Mouse (Mus musculus) right cerebral cortex, postnatal 14 days (tissue): ENCODE data around the gene Atp5mpl.
A peak's percentile ranks its signal among the peaks of the same experiment; 100 is the strongest.

Source experiments
- DNase-seq: peaks from one replicate; pipeline ENCODE4 v3.0.0; 2022

The Atp5mpl gene

GRCm38 (mm10) chr12:111966683-111967173, at the start of gene Atp5mpl:
Gene Atp5mpl (minus strand): TSS chr12:111966977.
- DNase-seq = peak; percentile 98

GRCm38 (mm10) chr12:112016346-112016745, 49.6 kb upstream of the Atp5mpl start:
- no peak for DNase-seq

DNA sequence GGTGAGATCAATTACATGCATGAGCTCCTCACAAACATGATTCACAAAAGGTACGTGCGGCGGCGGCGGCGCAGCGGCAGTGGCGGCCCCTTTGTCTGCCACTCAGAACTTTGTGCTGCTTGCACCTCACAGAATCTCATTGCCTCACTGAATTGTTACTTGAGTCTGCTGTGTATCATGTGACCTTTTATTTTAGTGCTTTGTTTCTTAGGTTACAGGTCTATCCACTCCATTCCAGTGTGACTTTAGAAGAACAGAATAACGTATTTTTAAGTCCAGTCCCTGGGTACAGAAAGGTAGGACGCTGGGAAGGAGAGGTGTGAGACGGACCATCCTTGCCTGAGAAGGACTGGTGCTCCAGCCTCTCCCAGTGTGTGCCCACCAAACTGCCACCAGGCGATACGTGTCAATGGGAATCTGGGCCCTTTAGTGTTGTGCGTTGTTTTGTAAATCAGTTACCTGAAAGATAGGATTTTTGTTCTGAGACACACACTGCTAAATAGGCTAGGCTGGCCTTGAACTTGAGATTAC, 46.6 kb upstream of the Atp5mpl start:
- no peak for DNase-seq

DNA sequence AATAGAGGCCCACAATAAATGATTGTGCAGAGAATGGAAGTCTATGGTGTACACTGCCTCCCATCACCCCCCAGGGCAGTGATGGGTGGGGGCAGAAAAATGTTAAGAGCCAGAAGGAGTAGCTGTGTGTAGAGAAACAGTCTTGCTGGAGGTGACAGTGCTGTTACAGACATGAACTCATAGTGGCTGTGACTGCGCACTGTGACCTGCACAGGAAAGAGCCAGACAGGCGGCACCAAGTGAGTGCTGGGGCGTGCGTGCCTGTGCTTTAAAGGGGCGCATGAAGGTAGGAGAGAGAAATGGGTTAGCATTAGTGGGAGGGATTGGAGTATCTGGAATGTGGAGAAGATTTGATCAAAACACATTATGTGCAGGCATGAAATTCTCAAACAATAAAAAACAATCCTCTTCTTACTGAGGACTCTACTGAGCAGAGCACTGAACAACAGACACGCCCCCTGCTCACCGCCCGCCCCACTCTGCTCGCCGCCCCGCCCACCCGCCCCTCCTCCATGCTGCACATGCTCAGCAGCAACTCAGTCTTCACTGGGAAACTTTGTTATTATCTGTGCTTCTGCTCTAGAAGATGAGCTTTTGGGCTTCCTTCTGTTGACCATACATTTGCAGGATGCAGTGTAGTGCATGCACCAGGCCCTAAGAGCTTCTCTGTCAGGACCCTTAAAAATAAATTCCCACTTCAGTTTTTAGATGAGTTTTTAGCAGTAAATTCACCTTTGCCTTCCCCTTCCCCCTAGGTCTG, 45.9 kb upstream of the Atp5mpl start:
- DNase-seq = no peak

- DNase-seq = peak; percentile 86
These were observed 34.4 kb upstream of the Atp5mpl start for GRCm38 (mm10) chr12:112001223-112001622.

GRCm38 (mm10) chr12:111999735-112000134, 33.0 kb upstream of the Atp5mpl start:
- no peak for DNase-seq

DNA sequence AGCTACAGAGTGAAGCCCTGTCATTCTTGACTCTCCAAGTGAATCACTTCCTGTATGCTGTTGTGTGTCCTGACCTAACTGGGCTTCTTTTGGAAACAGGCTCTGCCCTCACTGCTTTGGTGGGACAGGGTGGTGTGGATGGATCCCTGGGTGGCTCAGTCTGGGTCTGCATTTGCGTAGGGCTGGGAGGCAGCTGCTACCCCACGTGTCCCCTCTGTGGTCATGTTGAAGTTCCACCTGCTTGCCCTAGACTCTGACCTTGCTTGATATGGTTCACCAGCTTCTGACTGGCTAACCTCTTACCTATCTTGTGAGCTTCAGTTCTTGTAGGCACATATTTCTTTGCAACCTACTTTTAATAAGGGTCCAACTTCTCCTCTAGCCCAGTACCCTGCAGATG, 28.4 kb upstream of the Atp5mpl start:
- DNase-seq = no peak

- no peak for DNase-seq
These were observed 25.8 kb upstream of the Atp5mpl start for GRCm38 (mm10) chr12:111992626-111993025.

DNA sequence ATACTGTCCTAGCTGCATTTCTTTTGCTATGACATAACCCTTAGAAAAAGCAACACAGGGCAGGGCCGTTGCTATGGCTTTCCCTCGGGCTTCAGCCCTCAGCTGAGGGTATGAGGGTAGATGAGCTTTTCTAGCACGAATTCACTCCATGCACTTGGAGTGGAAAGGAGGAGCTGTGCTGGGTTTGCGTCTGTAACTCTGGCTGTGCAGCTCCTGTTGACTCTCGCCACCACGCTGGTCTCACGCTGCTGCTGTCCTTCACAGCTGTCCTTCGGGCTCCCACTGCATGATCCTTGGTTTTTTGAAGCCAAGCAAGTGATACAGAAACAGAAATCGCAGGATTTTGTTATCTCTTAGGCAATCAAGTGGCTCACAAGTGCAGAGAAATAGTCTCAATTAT, 20.0 kb upstream of the Atp5mpl start:
- no peak for DNase-seq

DNA sequence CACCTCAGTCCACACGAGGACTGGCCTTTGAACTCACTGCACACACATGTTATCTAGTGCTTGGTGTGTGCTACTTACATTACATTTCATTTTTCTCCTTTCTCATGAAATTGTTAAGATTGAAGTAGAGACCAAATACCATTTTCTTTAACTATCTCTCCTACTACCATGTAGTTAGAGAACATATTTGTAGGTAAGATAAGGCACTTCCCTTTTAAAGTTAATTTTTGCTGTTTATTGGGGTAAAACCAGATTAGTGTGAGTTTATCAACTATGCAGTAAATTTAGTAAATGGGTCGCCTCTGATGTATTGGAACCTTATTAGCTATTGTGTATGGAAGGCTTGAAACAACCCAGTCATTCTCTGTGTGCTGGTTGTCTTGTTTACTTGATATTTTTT, 16.4 kb upstream of the Atp5mpl start:
- no peak for DNase-seq

- DNase-seq = no peak
These were observed 15.1 kb upstream of the Atp5mpl start for GRCm38 (mm10) chr12:111981831-111982230.

DNA sequence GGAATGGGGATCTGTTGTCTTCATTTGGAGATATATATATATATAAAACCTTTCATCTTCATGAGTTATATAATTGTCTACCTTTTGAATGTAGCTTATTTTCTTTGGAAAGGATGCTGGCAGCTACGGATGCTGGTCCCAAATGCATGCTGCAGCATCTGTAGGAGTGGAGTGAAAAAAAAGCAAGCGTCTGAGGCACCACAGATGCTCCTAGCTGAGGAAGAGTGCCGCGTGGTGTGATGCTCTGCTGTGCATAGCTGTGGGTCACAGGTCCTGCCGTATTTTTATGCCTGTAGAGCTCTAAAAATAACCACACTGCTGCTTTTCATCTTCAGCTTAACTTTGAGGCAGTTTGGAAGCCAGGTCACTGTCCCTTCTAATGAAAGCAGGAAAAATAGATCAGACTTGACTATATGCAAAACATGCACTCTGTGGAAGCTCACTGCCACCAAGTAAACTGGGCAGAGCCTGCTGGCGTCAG, 14.2 kb upstream of the Atp5mpl start, which contains the start of gene Rd3l:
Rd3l (minus strand) TSS at position 431 of the 481 bp plus-strand sequence.
- DNase-seq = no peak

DNA sequence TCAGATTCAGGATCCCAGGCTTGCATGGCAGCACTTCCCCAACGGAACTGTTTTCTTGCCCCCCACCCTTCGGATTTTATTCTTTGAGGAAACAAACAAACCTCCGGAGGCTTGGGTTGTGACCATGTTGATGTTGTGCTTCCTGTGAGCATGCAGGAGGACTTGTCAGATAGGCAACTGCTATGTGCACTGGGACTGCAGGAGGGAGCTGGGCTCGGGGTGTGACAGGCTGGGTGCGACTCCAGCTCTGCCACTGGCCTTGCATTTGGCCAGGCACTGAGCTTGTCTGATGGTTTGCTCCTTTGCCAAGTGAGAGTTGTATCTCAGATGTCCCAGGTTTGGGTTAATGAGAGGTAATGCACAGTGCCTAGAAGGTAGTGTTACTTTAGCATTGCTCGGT, 11.5 kb upstream of the Atp5mpl start:
- no peak for DNase-seq

DNA sequence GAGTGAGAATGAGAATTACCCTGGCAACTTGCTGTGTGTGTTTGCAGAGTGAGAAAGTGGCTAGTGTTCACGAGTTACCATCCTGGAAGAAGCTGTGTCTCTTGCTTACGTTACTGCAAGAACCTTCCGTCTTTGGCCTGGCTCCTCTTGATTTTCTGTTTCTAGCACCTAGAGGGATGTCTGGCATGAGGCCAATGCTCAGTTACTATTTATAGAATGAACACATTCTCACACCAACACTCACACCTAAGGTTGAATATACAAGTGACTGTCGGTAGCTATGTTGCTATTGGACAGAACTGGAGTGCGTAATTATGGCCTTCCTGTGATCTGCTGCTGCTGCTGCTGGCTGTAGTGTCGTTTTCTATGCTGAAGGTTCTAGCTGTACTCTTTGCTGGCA, 10.4 kb upstream of the Atp5mpl start:
- DNase-seq = peak; percentile 22

GRCm38 (mm10) chr12:111974578-111974977, 7.8 kb upstream of the Atp5mpl start:
- DNase-seq = no peak

- no peak for DNase-seq
These were observed 5.7 kb upstream of the Atp5mpl start for GRCm38 (mm10) chr12:111972504-111972903.

GRCm38 (mm10) chr12:111971231-111971686, 4.5 kb upstream of the Atp5mpl start, which contains the start of gene Tdrd9:
Gene Tdrd9 (plus strand): TSS chr12:111971559.
- no peak for DNase-seq

GRCm38 (mm10) chr12:111970085-111970484, 3.3 kb upstream of the Atp5mpl start:
- no peak for DNase-seq

- no peak for DNase-seq
These were observed 3.4 kb downstream of the Atp5mpl start for GRCm38 (mm10) chr12:111963339-111963738.

DNA sequence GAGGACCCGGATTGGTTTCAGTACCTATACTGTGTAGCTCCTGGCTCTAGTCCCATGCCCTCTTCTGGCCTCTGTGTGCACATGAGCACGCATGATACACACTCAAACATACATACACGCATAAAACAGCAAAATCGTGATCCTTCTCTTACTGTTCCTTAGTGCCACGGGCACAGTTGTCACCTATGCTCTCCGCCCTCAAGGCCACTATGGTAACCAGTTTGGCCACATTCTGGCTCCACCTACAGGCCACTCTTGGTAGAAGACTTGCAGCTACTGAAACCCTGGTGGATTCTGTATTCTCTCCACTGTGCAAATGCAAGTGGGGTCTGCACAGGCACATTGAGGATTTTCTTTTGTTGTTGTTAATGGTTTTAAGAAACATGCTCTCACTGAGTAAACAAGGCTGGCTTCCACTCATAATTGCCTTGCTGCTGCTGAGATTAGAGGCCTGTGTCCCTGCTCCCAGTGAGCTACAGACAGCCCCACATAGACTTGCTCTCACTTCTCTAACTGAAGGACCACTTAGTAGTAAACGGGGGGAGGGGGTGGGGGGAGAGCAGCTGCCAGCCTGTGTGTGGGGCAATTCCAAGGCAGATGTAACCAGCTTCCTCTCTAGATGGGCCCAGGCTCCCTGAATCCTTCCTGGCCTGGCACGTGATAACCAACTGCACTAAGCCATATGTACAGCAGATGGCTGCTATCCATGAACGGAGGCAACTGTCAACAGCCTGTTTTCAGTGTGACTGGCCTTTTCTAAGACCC, 8.5 kb downstream of the Atp5mpl start:
- peak; percentile 75 for DNase-seq

DNA sequence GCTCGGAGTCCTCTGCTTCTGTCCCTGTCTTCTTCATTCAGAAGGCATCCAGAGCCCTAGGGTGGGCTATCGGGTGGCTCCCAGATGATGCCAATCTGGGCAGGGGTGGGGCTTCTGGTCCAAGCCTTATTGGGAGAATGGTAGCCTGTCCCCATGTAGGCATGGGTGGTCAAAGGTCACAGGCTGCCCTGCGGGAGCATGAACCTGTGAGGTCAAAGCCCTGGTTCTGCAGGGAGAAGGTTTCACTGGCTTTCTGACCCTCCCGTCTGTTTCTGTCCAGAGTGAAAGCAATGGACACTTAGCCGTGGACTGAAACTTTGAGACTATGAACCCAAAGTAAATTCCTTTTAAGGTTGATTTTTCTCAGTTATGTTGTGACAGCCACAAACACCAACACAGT, 10.6 kb downstream of the Atp5mpl start:
- DNase-seq = no peak

- DNase-seq = no peak
These were observed 15.1 kb downstream of the Atp5mpl start for GRCm38 (mm10) chr12:111951701-111952100.

DNA sequence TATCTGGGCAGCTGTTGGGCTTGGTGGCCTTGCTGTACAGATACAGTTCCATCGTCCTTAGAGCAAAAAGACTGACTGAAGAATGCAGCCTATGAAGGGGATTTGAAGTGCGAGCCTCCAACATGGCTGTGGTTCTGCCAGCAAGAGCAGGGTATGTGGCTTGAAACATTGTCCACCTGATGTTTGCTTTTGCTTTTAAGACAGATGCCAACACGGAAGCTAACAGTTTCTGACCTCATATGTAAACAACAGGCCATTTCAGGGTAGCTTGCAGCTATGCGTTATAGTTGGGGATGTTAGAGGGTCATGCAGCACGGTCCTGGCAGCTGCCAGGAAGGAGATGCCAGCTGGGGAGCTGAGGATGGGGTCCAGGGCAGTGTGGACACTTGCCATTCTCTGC, 16.3 kb downstream of the Atp5mpl start:
- no peak for DNase-seq
